Mouse (Mus musculus) kidney, embryonic 14.5 days (tissue): ENCODE results near the gene Raver2. TPM values are rescaled to one million over a fixed set of nuclear protein-coding genes. Genes with fewer than 3 reads are reported as not detected.

ENCODE experiments used
- ATAC-seq: fragments of 200-750 bp; cut with Nextera tagmentation; 2 replicates; pipeline ENCODE4 v1.8.0; 2017; ENCODE audit warnings: moderate number of reproducible peaks, mild to moderate bottlenecking, moderate TSS enrichment, moderate library complexity; ENCODE audit not compliant: low FRiP score, low TSS enrichment
- H3K27ac ChIP-seq: fragments of 300-500 bp; sonication (generic); 2 replicates; pipeline ENCODE4 v1.5.1; 2014; ENCODE audit warnings: low read depth, mild to moderate bottlenecking, low read length, moderate library complexity, mixed read lengths
- H3K27me3 ChIP-seq: fragments of 300-500 bp; sonication (generic); 2 replicates; pipeline ENCODE4 v1.6.1; 2014; ENCODE audit warnings: mild to moderate bottlenecking, low read length; ENCODE audit not compliant: control insufficient read depth, insufficient read depth
- H3K36me3 ChIP-seq: fragments of 300-500 bp; sonication (generic); 2 replicates; pipeline ENCODE4 v1.6.1; 2014; ENCODE audit warnings: low read length, mixed read lengths; ENCODE audit not compliant: control insufficient read depth, insufficient read depth
- H3K4me1 ChIP-seq: fragments of 300-500 bp; sonication (generic); 2 replicates; pipeline ENCODE4 v1.6.1; 2014; ENCODE audit warnings: low read length, mixed read lengths; ENCODE audit not compliant: control insufficient read depth, insufficient read depth
- H3K4me2 ChIP-seq: fragments of 300-500 bp; sonication (generic); replicated peaks from 2 replicates; pipeline ENCODE4 v1.6.1; 2014; ENCODE audit warnings: low read depth, mild to moderate bottlenecking, low read length
- H3K4me3 ChIP-seq: fragments of 300-500 bp; sonication (generic); 2 replicates; pipeline ENCODE4 v1.5.1; 2014; ENCODE audit warnings: mild to moderate bottlenecking, low read length
- H3K9ac ChIP-seq: fragments of 300-500 bp; sonication (generic); 2 replicates; pipeline ENCODE4 v1.6.1; 2014; ENCODE audit warnings: low read depth, mild to moderate bottlenecking, low read length, moderate library complexity
- H3K9me3 ChIP-seq: fragments of 300-500 bp; sonication (generic); 2 replicates; pipeline ENCODE4 v1.6.1; 2016; ENCODE audit warnings: low read length; ENCODE audit not compliant: control insufficient read depth
- WGBS: fragments of 180-500 bp; shearing (Covaris S2); extraction: QIAGEN DNeasy Blood & Tissue Kit; methylation state at CpG from one replicate; pipeline ENCODE4 v1.1.7; 2014; 5-methylcytosine and 5-hydroxymethylcytosine counted together
- polyA plus RNA-seq: library from polyadenylated mRNA; unstranded; fragments of >200 nt; fragmentation: Nextera tagmentation; extraction: Ambion mirVana; gene quantifications from 2 replicates; pipeline ENCODE4 v1.2.1, GENCODE M21; 2014

Raver2 gene
- polyA plus RNA-seq, 1 experiment from 2014 or later = 18.1 TPM

GRCm38 (mm10) chr4:101158282-101158681 is 89.5 kb downstream of the Raver2 start:
- no peak overlapping the region for H3K4me2 ChIP-seq
- H3K36me3 ChIP-seq = peaks cover 80% of the 10 kb centered on the region
- no peaks in the 10 kb centered on the region for H3K4me1 ChIP-seq
- 92% methylated on average over 6 of the region's 6 CpGs for WGBS
- no peaks in the 10 kb centered on the region for H3K9me3 ChIP-seq
- H3K27ac ChIP-seq = no peak overlapping the region
- no peaks in the 10 kb centered on the region for H3K27me3 ChIP-seq
- H3K4me3 ChIP-seq = no peak overlapping the region
- ATAC-seq = no peak
- H3K9ac ChIP-seq = no peak overlapping the region

- ATAC-seq = no peak
- no peaks in the 10 kb centered on the region for H3K4me1 ChIP-seq
- no peaks in the 10 kb centered on the region for H3K9me3 ChIP-seq
- H3K4me3 ChIP-seq = no peak overlapping the region
- H3K36me3 ChIP-seq = peaks cover 77% of the 10 kb centered on the region
- H3K27me3 ChIP-seq = no peaks in the 10 kb centered on the region
- H3K27ac ChIP-seq = no peak overlapping the region
- 66% methylated on average over 12 of the region's 12 CpGs for WGBS
- no peak overlapping the region for H3K4me2 ChIP-seq
- no peak overlapping the region for H3K9ac ChIP-seq
Measured at GRCm38 (mm10) chr4:101159191-101159764, 90.5 kb downstream of the Raver2 start.

GRCm38 (mm10) chr4:101160821-101161220 is 92.0 kb downstream of the Raver2 start:
- ATAC-seq = peak; percentile 20; the same call in 1 of the 2 replicates
- no peak overlapping the region for H3K9ac ChIP-seq
- 42% methylated on average over 1 of the region's 1 CpGs for WGBS
- no peak overlapping the region for H3K4me2 ChIP-seq
- no peak overlapping the region for H3K27ac ChIP-seq
- H3K27me3 ChIP-seq = no peaks in the 10 kb centered on the region
- peaks cover 65% of the 10 kb centered on the region for H3K36me3 ChIP-seq
- H3K4me3 ChIP-seq = no peak overlapping the region
- H3K4me1 ChIP-seq = no peaks in the 10 kb centered on the region
- no peaks in the 10 kb centered on the region for H3K9me3 ChIP-seq

- Histone ChIP-seq H3K4me2 (no peak overlapping the region), H3K4me3 (no peak overlapping the region), H3K27ac (no peak overlapping the region), H3K27me3 (no peaks in the 10 kb centered on the region), H3K4me1 (no peaks in the 10 kb centered on the region), H3K9me3 (no peaks in the 10 kb centered on the region), H3K36me3 (peaks cover 39% of the 10 kb centered on the region), H3K9ac (no peak overlapping the region)
- WGBS = 77% methylated on average over 2 of the region's 2 CpGs
- no peak for ATAC-seq
Measured at GRCm38 (mm10) chr4:101164189-101164588, 95.4 kb downstream of the Raver2 start.

GRCm38 (mm10) chr4:101164673-101165072 is 95.9 kb downstream of the Raver2 start:
- Histone ChIP-seq H3K27me3 (no peaks in the 10 kb centered on the region), H3K4me1 (no peaks in the 10 kb centered on the region), H3K9me3 (no peaks in the 10 kb centered on the region), H3K27ac (no peak overlapping the region), H3K4me2 (no peak overlapping the region), H3K36me3 (peaks cover 35% of the 10 kb centered on the region), H3K9ac (no peak overlapping the region), H3K4me3 (no peak overlapping the region)
- ATAC-seq = no peak
- 79% methylated on average over 2 of the region's 2 CpGs for WGBS

GRCm38 (mm10) chr4:101165776-101166175 is 97.0 kb downstream of the Raver2 start:
- 86% methylated on average over 4 of the region's 4 CpGs for WGBS
- Histone ChIP-seq H3K27ac (no peak overlapping the region), H3K9me3 (no peaks in the 10 kb centered on the region), H3K4me3 (no peak overlapping the region), H3K27me3 (no peaks in the 10 kb centered on the region), H3K36me3 (peaks cover 39% of the 10 kb centered on the region; the same call in 1 of the 2 replicates), H3K4me2 (no peak overlapping the region), H3K9ac (no peak overlapping the region), H3K4me1 (no peaks in the 10 kb centered on the region)
- no peak for ATAC-seq

- Histone ChIP-seq H3K4me2 (no peak overlapping the region), H3K4me3 (no peak overlapping the region), H3K9me3 (no peaks in the 10 kb centered on the region), H3K27me3 (no peaks in the 10 kb centered on the region), H3K4me1 (no peaks in the 10 kb centered on the region), H3K9ac (no peak overlapping the region), H3K27ac (no peak overlapping the region), H3K36me3 (peaks cover 36% of the 10 kb centered on the region; the same call in 1 of the 2 replicates)
- no peak for ATAC-seq
- 85% methylated on average over 1 of the region's 1 CpGs for WGBS
Measured at GRCm38 (mm10) chr4:101167777-101168176, 99.0 kb downstream of the Raver2 start.

GRCm38 (mm10) chr4:101168189-101168778 is 99.5 kb downstream of the Raver2 start:
- Histone ChIP-seq H3K4me1 (no peaks in the 10 kb centered on the region), H3K9me3 (no peaks in the 10 kb centered on the region), H3K4me2 (no peak overlapping the region), H3K9ac (no peak overlapping the region), H3K36me3 (peaks cover 33% of the 10 kb centered on the region; the same call in 1 of the 2 replicates), H3K27ac (no peak overlapping the region), H3K27me3 (no peaks in the 10 kb centered on the region), H3K4me3 (no peak overlapping the region)
- WGBS = 53% methylated on average over 6 of the region's 6 CpGs
- ATAC-seq = peak; percentile 74; the same call in 1 of the 2 replicates

- no peak for ATAC-seq
- Histone ChIP-seq H3K27me3 (no peaks in the 10 kb centered on the region), H3K4me2 (no peak overlapping the region), H3K9ac (no peak overlapping the region), H3K36me3 (peaks cover 45% of the 10 kb centered on the region; the same call in 1 of the 2 replicates), H3K9me3 (no peaks in the 10 kb centered on the region), H3K4me1 (no peaks in the 10 kb centered on the region), H3K27ac (no peak overlapping the region), H3K4me3 (no peak overlapping the region)
- 75% methylated on average over 2 of the region's 2 CpGs for WGBS
Measured at GRCm38 (mm10) chr4:101172738-101173137, 104.0 kb downstream of the Raver2 start.
